Mouse (Mus musculus) lung, adult 2 months (tissue): ENCODE measurements around the gene Prkag1.

Experiments
- CTCF ChIP-seq: fragments of 200-500 bp; IDR thresholded peaks from 2 replicates; pipeline ENCODE4 v1.5.1; 2011; ENCODE audit warnings: mild to moderate bottlenecking, low read length, control low read depth; ENCODE audit not compliant: insufficient read depth
- POLR2A ChIP-seq: fragments of 200-500 bp; IDR thresholded peaks from 2 replicates; pipeline ENCODE4 v1.6.1; 2011; ENCODE audit warnings: low read depth, mild to moderate bottlenecking, control low read depth, low read length, borderline replicate concordance; ENCODE audit errors: extremely low read depth

DNA sequence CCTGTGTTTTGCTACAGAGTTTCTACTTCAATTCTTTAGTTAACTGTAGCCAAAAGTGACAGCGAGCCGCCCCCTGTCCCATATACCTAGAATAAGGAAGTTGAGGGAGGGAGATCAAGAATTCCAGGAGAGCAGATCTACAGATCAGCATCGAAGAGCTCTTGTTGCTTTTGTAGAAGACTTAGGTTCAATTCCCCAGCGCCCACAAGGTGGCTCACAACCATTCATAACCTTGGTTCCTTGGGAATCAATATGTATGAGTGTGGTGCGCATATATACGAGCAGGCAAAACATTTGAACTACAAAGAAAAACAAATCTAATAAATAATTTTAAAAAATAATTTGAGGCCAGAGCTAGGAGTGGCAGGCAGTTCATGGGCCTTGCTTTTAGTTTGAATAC is 50.2 kb downstream of the Prkag1 start:
- TF ChIP-seq CTCF (no peak), POLR2A (no peak)
